Mouse (Mus musculus): ENCODE results near the gene Fbxo11. TPM values are rescaled to one million over a fixed set of nuclear protein-coding genes. Genes with fewer than 3 reads are reported as not detected.
A peak's percentile ranks its signal among the peaks of the same experiment; 100 is the strongest.
"Not testable (repeated sequence)": the region's sequence is repeated elsewhere in the genome, so short reads cannot be mapped to it uniquely, and the experiment has no call there.

Fbxo11 gene
- polyA plus RNA-seq, 1 experiment from 2014 or later, result 33.0 TPM

DNA sequence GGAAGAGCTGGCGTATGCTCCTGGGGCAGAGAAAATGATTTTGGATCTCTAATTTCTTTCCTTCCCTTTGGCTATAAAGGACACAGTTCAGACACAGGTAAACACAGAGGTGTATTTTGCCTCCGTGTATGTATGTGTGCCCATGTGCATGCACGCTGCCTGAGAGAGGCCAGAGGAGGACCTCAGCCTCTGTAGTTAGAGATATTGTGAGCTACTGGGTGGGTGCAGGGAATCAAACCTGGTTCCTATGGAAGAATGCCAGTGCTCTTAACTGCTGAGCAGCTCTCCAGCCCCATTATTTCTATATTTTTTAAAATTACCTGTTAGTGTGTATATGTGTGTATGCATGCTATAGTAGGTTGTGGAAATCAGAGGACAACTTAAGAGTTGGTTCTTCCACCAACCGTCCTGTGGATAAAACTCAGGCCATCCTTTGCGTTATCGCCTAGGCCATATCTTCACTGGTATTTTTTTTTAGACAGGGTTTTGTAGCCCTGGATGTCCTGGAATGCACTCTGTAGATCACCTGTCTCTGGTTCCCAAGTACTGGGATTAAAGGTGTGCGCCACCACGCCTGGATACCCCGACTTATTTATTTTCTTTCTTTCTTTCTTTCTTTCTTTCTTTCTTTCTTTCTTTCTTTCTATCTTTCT, 88.8 kb downstream of the Fbxo11 start:
- H3K4me2 ChIP-seq (ENCODE audit: low read length), result peak overlapping the region; percentile 79
- no peak overlapping the region; the same call in 1 of the 2 replicates for H3K9ac ChIP-seq (replicated peaks; ENCODE audit: low read depth, low read length)
- 68% methylated on average over 9 of the region's 9 CpGs for WGBS
- H3K36me3 ChIP-seq (ENCODE audit: control insufficient read depth, insufficient read depth), result 0 out of 2 replicates have a peak, but pooled peaks cover 2% of the 10 kb centered on the region
- no peaks in the 10 kb centered on the region for H3K9me3 ChIP-seq (ENCODE audit: control insufficient read depth, low read length)
- no peaks in the 10 kb centered on the region for H3K27me3 ChIP-seq (replicated peaks; ENCODE audit: control insufficient read depth, insufficient read depth, low read length)
- H3K4me3 ChIP-seq (replicated peaks; ENCODE audit: low read length), result peak overlapping the region; percentile 97
- ATAC-seq, result no peak
- H3K4me1 ChIP-seq (replicated peaks; ENCODE audit: control insufficient read depth, insufficient read depth, low read length), result peaks cover 17% of the 10 kb centered on the region
- H3K27ac ChIP-seq (ENCODE audit: low read length), result no peak overlapping the region

DNA sequence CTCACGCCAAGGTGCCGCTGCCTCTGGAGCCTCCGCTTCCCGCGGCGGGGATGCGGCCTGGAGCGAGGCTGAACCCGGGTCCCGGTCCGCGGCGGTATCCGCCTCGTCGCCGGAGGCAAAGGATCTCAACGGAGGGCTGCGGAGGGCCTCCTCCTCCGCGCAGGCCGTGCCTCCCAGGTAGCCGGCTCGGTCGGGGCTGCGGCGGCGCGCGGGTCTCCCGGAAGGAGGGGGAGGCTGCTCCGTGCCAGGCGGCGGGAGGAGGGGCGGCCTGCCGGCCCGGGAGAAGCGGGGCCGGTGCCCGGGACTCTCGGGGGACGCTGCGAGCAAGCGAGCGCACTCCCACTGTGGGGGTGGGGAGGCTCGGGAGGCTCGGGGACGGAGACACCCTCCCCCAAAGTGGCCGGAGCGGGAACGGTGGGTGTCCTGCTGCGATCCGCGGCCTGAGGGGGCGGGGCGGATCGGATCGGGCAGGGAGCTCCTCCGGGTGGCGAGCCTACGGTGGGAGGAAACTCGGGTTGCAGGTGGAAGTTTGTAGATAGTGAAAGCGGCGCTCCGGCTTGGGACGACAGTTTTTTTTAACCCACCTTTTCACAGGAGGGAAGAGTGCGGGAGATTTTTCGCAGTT, 89.8 kb downstream of the Fbxo11 start:
- peak; percentile 59 for ATAC-seq
- 0% methylated on average over 44 of the region's 68 CpGs for WGBS
- H3K9me3 ChIP-seq (ENCODE audit: control insufficient read depth, low read length), result no peaks in the 10 kb centered on the region
- H3K27ac ChIP-seq (ENCODE audit: low read length), result peak overlapping the region; percentile 91
- H3K9ac ChIP-seq (replicated peaks; ENCODE audit: low read depth, low read length), result peak overlapping the region; percentile 91
- 0 out of 2 replicates have a peak, but pooled peaks cover 2% of the 10 kb centered on the region for H3K36me3 ChIP-seq (ENCODE audit: control insufficient read depth, insufficient read depth)
- H3K4me1 ChIP-seq (replicated peaks; ENCODE audit: control insufficient read depth, insufficient read depth, low read length), result peaks cover 17% of the 10 kb centered on the region
- peak overlapping the region; percentile 97 for H3K4me3 ChIP-seq (replicated peaks; ENCODE audit: low read length)
- H3K4me2 ChIP-seq (ENCODE audit: low read length), result peak overlapping the region; percentile 79
- H3K27me3 ChIP-seq (replicated peaks; ENCODE audit: control insufficient read depth, insufficient read depth, low read length), result no peaks in the 10 kb centered on the region

DNA sequence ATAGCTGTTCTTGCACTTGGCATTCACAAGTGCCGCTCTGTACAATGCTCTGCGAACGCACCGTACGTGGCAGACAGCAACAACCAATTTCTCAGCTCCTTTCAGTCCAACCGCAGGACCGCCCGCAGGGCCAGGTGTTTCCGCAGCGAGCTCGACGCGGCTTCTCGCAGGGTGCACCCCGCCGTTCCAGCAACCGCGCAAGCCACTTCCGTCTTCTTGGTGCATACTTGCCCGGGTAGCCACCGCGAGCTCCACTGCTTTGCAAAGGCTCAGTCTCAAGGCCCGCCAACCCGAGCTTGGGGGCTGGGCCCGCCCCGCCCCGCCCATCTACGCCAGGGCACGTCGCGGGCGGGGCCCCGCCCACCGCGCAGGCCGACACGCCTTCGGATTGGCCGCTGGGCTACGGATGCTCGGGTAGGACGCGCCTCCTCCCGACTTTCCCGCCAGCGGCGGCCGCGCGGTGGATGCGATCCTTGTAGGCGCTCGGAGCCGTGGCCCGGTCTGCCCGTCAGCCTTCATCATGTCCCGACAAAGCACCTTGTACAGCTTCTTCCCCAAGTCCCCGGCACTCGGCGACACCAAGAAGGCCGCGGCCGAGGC, 90.4 kb downstream of the Fbxo11 start, which contains the start of gene Msh6:
TSS of gene Msh6 (plus strand) at position 434 of the 600 bp plus-strand sequence.
- peak; percentile 99 for ATAC-seq
- peaks cover 17% of the 10 kb centered on the region for H3K4me1 ChIP-seq (replicated peaks; ENCODE audit: control insufficient read depth, insufficient read depth, low read length)
- WGBS, result 0% methylated on average over 63 of the region's 63 CpGs

DNA sequence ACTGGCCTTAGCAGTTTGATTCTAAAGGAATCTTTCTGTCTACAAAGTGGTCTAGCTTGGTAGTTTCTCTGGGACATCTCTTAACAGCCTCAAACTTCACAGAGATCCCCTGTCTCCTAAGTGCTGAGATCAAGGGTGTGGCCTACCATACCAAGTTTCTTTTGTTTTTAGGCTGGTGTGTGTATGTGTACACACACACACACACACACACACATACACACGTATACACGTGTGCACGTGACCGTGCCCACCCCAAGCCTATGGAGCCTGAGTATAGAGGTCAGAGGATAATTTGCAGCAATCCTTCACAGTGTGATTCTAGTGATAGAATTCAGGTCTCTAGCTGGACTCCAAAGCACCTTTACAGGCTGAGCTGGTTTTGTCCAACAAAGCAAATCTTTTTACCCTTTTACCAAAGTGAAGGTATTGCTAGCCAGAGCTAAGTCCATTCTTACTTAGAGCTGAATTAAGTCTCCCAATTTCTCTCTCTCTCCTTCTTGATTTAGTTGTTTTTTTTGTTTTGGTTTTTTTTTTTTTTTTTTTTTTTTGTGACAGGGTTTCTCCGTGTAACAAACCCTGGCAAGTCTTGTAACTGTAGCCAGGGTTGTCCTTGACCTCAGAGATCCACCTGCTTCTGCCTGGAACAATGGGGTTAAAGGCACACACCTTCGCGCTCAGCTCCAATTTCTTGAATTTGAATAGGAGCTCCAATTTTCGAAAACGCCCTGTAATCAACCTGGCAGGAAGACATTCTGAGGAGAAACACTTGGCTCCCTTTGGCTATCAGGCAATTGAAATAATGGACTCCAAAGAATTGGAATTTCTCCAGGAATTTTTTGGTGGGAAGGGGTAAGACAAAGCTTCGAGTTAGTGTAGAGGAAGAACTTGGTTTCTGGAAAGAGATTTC, 91.6 kb downstream of the Fbxo11 start:
- Histone ChIP-seq H3K36me3 (ENCODE audit: control insufficient read depth, insufficient read depth) (no peaks in the 10 kb centered on the region), H3K4me2 (ENCODE audit: low read length) (no peak overlapping the region; the same call in 1 of the 2 replicates), H3K27me3 (replicated peaks; ENCODE audit: control insufficient read depth, insufficient read depth, low read length) (no peaks in the 10 kb centered on the region), H3K9ac (replicated peaks; ENCODE audit: low read depth, low read length) (no peak overlapping the region), H3K9me3 (ENCODE audit: control insufficient read depth, low read length) (no peaks in the 10 kb centered on the region), H3K4me3 (replicated peaks; ENCODE audit: low read length) (no peak overlapping the region), H3K27ac (ENCODE audit: low read length) (no peak overlapping the region), H3K4me1 (replicated peaks; ENCODE audit: control insufficient read depth, insufficient read depth, low read length) (peaks cover 17% of the 10 kb centered on the region)
- WGBS, result 63% methylated on average over 10 of the region's 10 CpGs
- ATAC-seq, result no peak

More for the DNA sequence above, 90.4 kb downstream of the Fbxo11 start, which contains the start of gene Msh6:
- Histone ChIP-seq H3K36me3 (ENCODE audit: control insufficient read depth, insufficient read depth) (no peaks in the 10 kb centered on the region), H3K9ac (replicated peaks; ENCODE audit: low read depth, low read length) (peak within 1 kb of the TSS; percentile 91), H3K4me3 (replicated peaks; ENCODE audit: low read length) (peak within 1 kb of the TSS; percentile 97), H3K27me3 (replicated peaks; ENCODE audit: control insufficient read depth, insufficient read depth, low read length) (no peaks in the 10 kb centered on the region), H3K27ac (ENCODE audit: low read length) (peak within 1 kb of the TSS; percentile 91), H3K4me2 (ENCODE audit: low read length) (peak within 1 kb of the TSS; percentile 79), H3K9me3 (ENCODE audit: control insufficient read depth, low read length) (no peaks in the 10 kb centered on the region)

DNA sequence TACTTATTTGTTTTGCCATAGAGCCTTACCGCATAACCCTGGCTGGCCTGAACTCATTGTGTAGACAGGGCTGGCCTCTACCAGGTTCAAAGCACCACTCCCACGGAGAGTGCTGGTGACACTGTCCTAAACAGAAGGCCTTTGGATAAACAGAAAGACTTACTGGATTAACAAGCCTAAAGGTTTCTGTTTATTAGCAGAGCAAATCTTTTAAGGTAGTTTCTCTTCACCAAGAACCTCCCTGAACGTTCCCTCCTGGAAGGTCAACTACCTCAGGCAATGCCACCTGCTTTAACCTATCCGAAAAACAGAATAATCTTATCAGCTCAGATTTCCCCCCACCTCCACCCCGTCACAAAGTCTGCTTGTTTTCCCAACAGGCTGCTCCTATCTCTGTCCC, 92.2 kb downstream of the Fbxo11 start:
- Histone ChIP-seq H3K9ac (replicated peaks; ENCODE audit: low read depth, low read length) (no peak overlapping the region), H3K4me3 (replicated peaks; ENCODE audit: low read length) (no peak overlapping the region), H3K9me3 (ENCODE audit: control insufficient read depth, low read length) (no peaks in the 10 kb centered on the region), H3K27me3 (replicated peaks; ENCODE audit: control insufficient read depth, insufficient read depth, low read length) (no peaks in the 10 kb centered on the region), H3K4me1 (replicated peaks; ENCODE audit: control insufficient read depth, insufficient read depth, low read length) (peaks cover 17% of the 10 kb centered on the region), H3K4me2 (ENCODE audit: low read length) (no peak overlapping the region), H3K27ac (ENCODE audit: low read length) (no peak overlapping the region), H3K36me3 (ENCODE audit: control insufficient read depth, insufficient read depth) (no peaks in the 10 kb centered on the region)
- ATAC-seq, result no peak
- 81% methylated on average over 5 of the region's 5 CpGs for WGBS

DNA sequence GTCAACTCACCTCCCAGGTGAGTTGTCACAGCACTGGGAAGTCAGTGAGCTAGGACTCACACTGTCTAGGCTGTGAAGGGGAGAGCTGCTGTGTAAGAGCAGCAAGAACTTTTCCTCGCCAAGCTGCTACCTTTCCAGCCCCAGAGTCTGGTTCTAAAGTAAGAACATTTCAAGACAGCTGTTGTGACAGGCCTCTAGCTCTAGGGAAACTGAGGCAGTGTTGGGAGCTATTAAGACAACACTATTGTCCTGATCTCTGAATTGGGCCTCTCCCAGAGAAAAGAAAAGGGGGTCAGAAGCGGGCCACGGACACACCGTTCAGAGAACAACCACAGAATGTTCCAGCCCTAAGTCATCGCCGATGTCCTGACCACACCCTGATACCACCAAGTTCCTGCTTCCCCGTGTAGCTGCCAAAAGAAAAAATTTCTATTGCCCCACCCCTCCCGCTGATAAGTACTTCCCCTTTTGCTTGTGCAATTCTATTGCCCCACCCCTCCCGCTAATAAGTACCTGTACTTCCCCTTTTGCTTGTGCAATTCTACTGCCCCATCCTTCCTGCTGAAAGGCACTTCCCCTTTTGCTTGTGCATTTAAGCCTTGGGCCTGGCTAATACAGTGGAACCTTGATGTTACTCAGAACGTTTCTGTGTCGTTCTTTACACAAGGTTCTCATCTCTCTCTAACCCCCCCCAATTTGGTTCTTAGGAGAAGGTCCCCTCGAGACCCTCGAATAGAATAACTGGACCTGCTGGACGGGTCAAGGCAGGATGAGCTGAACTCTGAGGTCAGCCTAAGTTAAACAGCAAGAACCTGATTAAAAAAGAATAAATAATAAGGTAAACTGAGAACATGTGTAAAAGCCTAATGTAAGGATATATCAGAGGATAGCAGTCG, 93.1 kb downstream of the Fbxo11 start:
- not testable (repeated sequence) for ATAC-seq

DNA sequence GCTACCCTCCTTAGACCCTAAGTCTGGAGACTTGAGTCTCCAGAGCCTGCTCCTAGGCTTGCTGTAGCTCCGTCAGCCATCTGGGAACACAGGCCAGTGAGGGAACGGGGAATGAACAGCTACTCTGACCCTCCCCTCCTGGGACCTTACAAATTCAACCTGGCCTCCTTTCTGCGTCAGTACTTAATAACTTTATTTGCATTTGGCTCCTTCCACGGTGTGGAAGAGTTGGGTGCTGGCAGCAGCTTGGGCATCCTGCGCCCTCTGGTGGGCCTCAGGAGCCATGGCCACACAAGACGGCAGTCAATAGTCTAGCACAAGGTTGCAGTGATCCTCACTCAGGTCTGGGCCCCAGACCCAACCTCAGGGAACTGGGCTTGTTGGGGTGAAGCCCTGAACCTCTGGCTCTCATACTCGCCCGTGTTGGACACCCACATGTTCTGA, 96.6 kb downstream of the Fbxo11 start:
- not testable (repeated sequence) for H3K4me3 ChIP-seq (replicated peaks; ENCODE audit: low read length); H3K36me3 ChIP-seq (ENCODE audit: control insufficient read depth, insufficient read depth); H3K9ac ChIP-seq (replicated peaks; ENCODE audit: low read depth, low read length); H3K4me1 ChIP-seq (replicated peaks; ENCODE audit: control insufficient read depth, insufficient read depth, low read length); H3K4me2 ChIP-seq (ENCODE audit: low read length); H3K27ac ChIP-seq (ENCODE audit: low read length); H3K9me3 ChIP-seq (ENCODE audit: control insufficient read depth, low read length); H3K27me3 ChIP-seq (replicated peaks; ENCODE audit: control insufficient read depth, insufficient read depth, low read length)
- ATAC-seq, result peak; percentile 86
- 31% methylated on average over 6 of the region's 8 CpGs for WGBS

More for the DNA sequence above, 93.1 kb downstream of the Fbxo11 start:
- WGBS, result 90% methylated on average over 15 of the region's 15 CpGs
- H3K27ac ChIP-seq (ENCODE audit: low read length); H3K9ac ChIP-seq (replicated peaks; ENCODE audit: low read depth, low read length); H3K36me3 ChIP-seq (ENCODE audit: control insufficient read depth, insufficient read depth); H3K27me3 ChIP-seq (replicated peaks; ENCODE audit: control insufficient read depth, insufficient read depth, low read length); H3K9me3 ChIP-seq (ENCODE audit: control insufficient read depth, low read length); H3K4me3 ChIP-seq (replicated peaks; ENCODE audit: low read length); H3K4me2 ChIP-seq (ENCODE audit: low read length): not testable (repeated sequence)
- peaks cover 17% of the 10 kb centered on the region for H3K4me1 ChIP-seq (replicated peaks; ENCODE audit: control insufficient read depth, insufficient read depth, low read length)

Data from forebrain, embryonic 16.5 days (tissue).